Mouse (Mus musculus) retina, postnatal 7 days (tissue): Measurements from ENCODE around the gene Ndel1.

ENCODE experiments used
- DNase-seq: peaks from one replicate; pipeline ENCODE4 v3.0.0-alpha.2; 2012; ENCODE audit warnings: low read depth, low spot score

Gene Ndel1

DNA sequence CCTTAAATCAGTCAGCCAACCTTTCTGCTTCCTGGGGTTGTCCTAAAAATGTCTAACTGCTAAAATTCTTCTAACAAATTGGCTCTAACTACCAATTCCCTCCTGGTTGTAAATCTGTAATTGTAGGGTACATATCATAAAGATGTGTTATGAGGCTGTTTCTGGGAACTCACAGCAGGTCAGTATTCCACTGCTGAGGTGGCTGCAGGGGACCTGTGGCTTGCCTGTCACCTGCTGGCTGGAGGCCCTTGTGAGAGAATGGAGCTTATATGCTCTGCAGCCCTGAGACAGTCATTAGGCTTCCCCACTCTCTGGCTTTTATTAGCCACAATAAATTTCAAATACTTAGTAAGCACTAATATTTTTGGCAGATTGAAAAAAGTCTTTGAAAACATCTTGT, 92.8 kb downstream of the Ndel1 start:
- no peak for DNase-seq

DNA sequence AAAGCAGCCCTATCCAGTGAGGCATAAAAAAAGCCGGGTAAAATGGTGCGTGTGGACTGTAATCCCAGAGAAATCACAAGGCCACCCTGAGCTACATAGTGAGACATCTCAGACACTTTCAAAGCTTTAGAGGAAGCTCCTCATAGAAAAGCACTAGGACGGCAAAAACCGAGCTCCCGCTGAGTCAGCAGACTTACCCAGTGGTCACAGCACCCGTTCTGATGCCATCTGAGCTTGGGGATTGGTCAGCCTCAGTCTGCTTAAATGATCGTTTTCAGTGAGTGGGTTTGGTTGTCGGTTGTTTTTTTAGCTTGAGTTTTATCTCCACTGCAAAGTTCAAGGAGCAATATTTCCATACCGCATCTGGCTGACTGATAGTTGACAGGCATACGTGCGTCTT, 93.7 kb downstream of the Ndel1 start:
- DNase-seq = no peak

DNA sequence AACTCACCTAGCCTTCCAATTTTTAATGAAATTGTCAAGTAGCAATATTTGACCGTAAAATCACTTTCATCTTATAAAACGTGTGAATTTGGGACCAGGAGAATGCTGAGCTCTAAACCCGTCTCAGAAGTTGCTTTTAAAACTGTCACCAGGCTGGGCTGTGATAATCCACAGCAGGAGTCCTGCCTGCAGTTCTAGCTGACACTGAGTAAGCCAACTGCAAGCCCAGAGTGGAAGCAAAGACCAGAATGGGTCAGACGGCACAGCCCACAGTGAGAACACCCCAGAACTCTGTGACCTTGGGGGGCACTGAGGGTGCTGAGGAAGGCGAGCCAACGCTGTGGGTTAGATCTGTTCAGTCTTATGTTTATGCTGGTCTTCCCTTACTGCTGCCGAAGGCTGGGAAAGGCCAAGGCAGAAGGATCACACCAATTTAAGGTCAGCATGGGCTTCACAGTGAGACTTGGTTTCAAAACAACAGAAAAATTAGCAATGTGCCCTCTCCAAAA, 95.5 kb downstream of the Ndel1 start:
- no peak for DNase-seq
